Mouse (Mus musculus): ENCODE measurements at regions not wholly inside any gene's neighbourhood (a gene's known extent, or its start where the extent isn't known, plus 50 kb on each side); places are given as distances from the start of the nearest gene placed in this dataset.

- Histone ChIP-seq H3K9me3 (ENCODE audit: control insufficient read depth, insufficient read depth, low read depth, low read length) (no peaks in the 10 kb centered on the region), H3K36me3 (ENCODE audit: control insufficient read depth, insufficient read depth, low read length, poor library complexity, severe bottlenecking) (no peaks in the 10 kb centered on the region), H3K4me1 (ENCODE audit: control insufficient read depth in 2 of 2, insufficient read depth in 2 of 2, low read length in 2 of 2, poor library complexity in 1 of 2) (no peaks in the 10 kb centered on the region), H3K4me3 (ENCODE audit: insufficient read depth in 1 of 2, low read depth in 1 of 2, low read length in 2 of 2, poor library complexity in 1 of 2, severe bottlenecking in 1 of 2) (no peak overlapping the region), H3K9ac (ENCODE audit: insufficient read depth, low read depth, low read length, poor library complexity, severe bottlenecking) (no peak overlapping the region), H3K27ac (ENCODE audit: insufficient read depth, low read depth, low read length, poor library complexity, severe bottlenecking) (no peak overlapping the region)
- in situ Hi-C loops (cut with MboI; ENCODE audit: low sequenced_read_pairs in 2 of 2, unreplicated experiment in 2 of 2) = no loop called here
- no peak for DNase-seq (ENCODE audit: low read depth, low spot score)
- TF ChIP-seq HCFC1 (IDR thresholded peaks at IDR 0.05; ENCODE audit: borderline replicate concordance, insufficient read depth, low read length) (no peak), MAFK (IDR thresholded peaks at IDR 0.05; ENCODE audit: insufficient read depth, low read depth, low read length) (no peak), CHD2 (IDR thresholded peaks at IDR 0.05; ENCODE audit: low read depth, low read length) (no peak), ZC3H11A (IDR thresholded peaks at IDR 0.05; ENCODE audit: borderline replicate concordance, low read depth, low read length) (no peak), ZNF384 (IDR thresholded peaks at IDR 0.05; ENCODE audit: low read depth, low read length) (no peak)
Measured at GRCm38 (mm10) chr5:46488140-46488942, 630.9 kb upstream of the Lcorl start.

DNA sequence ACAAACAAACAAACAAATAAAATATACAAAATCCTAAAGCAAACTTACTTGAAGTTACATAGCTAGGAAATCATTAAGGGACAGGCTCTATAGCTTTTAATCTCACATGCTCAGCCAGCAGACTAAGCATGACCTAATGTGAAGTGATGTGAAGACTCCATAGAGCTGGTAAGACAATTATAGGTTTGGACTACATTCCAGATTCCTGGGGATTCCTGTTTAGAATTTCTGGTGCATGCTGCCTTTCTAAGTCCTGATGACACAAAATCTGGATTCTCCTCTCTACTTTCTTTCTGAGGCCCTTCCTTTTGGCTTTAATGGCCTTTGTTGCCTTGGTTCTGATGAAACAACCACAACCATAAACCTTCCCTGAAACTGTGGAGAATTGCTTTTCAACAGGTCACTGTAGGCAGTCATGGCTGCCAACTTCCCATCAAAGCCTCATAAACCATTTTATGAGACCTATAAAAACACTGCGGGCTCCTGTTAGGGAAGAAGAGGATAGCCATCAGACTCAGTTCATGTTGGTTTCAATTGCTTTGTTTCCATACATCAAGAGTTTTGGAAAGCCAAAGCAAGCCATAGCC is 629.4 kb upstream of the Lcorl start:
- H3K4me1 ChIP-seq (ENCODE audit: control insufficient read depth in 2 of 2, insufficient read depth in 2 of 2, low read length in 2 of 2, poor library complexity in 1 of 2) = no peaks in the 10 kb centered on the region
- no peak overlapping the region for H3K27ac ChIP-seq (ENCODE audit: insufficient read depth, low read depth, low read length, poor library complexity, severe bottlenecking)
- no peaks in the 10 kb centered on the region for H3K36me3 ChIP-seq (ENCODE audit: control insufficient read depth, insufficient read depth, low read length, poor library complexity, severe bottlenecking)
- no peaks in the 10 kb centered on the region for H3K9me3 ChIP-seq (ENCODE audit: control insufficient read depth, insufficient read depth, low read depth, low read length)
- no peak for DNase-seq (ENCODE audit: low read depth, low spot score)
- TF ChIP-seq ZNF384 (IDR thresholded peaks at IDR 0.05; ENCODE audit: low read depth, low read length) (no peak), ZC3H11A (IDR thresholded peaks at IDR 0.05; ENCODE audit: borderline replicate concordance, low read depth, low read length) (no peak), HCFC1 (IDR thresholded peaks at IDR 0.05; ENCODE audit: borderline replicate concordance, insufficient read depth, low read length) (no peak), MAFK (IDR thresholded peaks at IDR 0.05; ENCODE audit: insufficient read depth, low read depth, low read length) (no peak), CHD2 (IDR thresholded peaks at IDR 0.05; ENCODE audit: low read depth, low read length) (no peak)
- H3K9ac ChIP-seq (ENCODE audit: insufficient read depth, low read depth, low read length, poor library complexity, severe bottlenecking) = no peak overlapping the region
- no peak overlapping the region for H3K4me3 ChIP-seq (ENCODE audit: insufficient read depth in 1 of 2, low read depth in 1 of 2, low read length in 2 of 2, poor library complexity in 1 of 2, severe bottlenecking in 1 of 2)
- in situ Hi-C loops (cut with MboI; ENCODE audit: low sequenced_read_pairs in 2 of 2, unreplicated experiment in 2 of 2) = no loop called here

- Histone ChIP-seq H3K9me3 (ENCODE audit: control insufficient read depth, insufficient read depth, low read depth, low read length) (no peaks in the 10 kb centered on the region), H3K36me3 (ENCODE audit: control insufficient read depth, insufficient read depth, low read length, poor library complexity, severe bottlenecking) (no peaks in the 10 kb centered on the region), H3K9ac (ENCODE audit: insufficient read depth, low read depth, low read length, poor library complexity, severe bottlenecking) (no peak overlapping the region), H3K4me1 (ENCODE audit: control insufficient read depth in 2 of 2, insufficient read depth in 2 of 2, low read length in 2 of 2, poor library complexity in 1 of 2) (no peaks in the 10 kb centered on the region), H3K27ac (ENCODE audit: insufficient read depth, low read depth, low read length, poor library complexity, severe bottlenecking) (no peak overlapping the region), H3K4me3 (ENCODE audit: insufficient read depth in 1 of 2, low read depth in 1 of 2, low read length in 2 of 2, poor library complexity in 1 of 2, severe bottlenecking in 1 of 2) (no peak overlapping the region)
- in situ Hi-C loops (cut with MboI; ENCODE audit: low sequenced_read_pairs in 2 of 2, unreplicated experiment in 2 of 2) = no loop called here
- no peak for TF ChIP-seq ZNF384 (IDR thresholded peaks at IDR 0.05; ENCODE audit: low read depth, low read length)
- DNase-seq (ENCODE audit: low read depth, low spot score) = no peak
Measured at GRCm38 (mm10) chr5:46456356-46456755, 598.9 kb upstream of the Lcorl start.

GRCm38 (mm10) chr5:46448274-46448673 is 590.9 kb upstream of the Lcorl start:
- in situ Hi-C loops (cut with MboI; ENCODE audit: low sequenced_read_pairs in 2 of 2, unreplicated experiment in 2 of 2) = no loop called here
- Histone ChIP-seq H3K9ac (ENCODE audit: insufficient read depth, low read depth, low read length, poor library complexity, severe bottlenecking) (no peak overlapping the region), H3K4me1 (ENCODE audit: control insufficient read depth in 2 of 2, insufficient read depth in 2 of 2, low read length in 2 of 2, poor library complexity in 1 of 2) (no peaks in the 10 kb centered on the region), H3K27ac (ENCODE audit: insufficient read depth, low read depth, low read length, poor library complexity, severe bottlenecking) (no peak overlapping the region), H3K4me3 (ENCODE audit: insufficient read depth in 1 of 2, low read depth in 1 of 2, low read length in 2 of 2, poor library complexity in 1 of 2, severe bottlenecking in 1 of 2) (no peak overlapping the region), H3K9me3 (ENCODE audit: control insufficient read depth, insufficient read depth, low read depth, low read length) (no peaks in the 10 kb centered on the region), H3K36me3 (ENCODE audit: control insufficient read depth, insufficient read depth, low read length, poor library complexity, severe bottlenecking) (no peaks in the 10 kb centered on the region)
- DNase-seq (ENCODE audit: low read depth, low spot score) = no peak
- TF ChIP-seq ZC3H11A (IDR thresholded peaks at IDR 0.05; ENCODE audit: borderline replicate concordance, low read depth, low read length) (no peak), HCFC1 (IDR thresholded peaks at IDR 0.05; ENCODE audit: borderline replicate concordance, insufficient read depth, low read length) (no peak), MAFK (IDR thresholded peaks at IDR 0.05; ENCODE audit: insufficient read depth, low read depth, low read length) (no peak)

DNA sequence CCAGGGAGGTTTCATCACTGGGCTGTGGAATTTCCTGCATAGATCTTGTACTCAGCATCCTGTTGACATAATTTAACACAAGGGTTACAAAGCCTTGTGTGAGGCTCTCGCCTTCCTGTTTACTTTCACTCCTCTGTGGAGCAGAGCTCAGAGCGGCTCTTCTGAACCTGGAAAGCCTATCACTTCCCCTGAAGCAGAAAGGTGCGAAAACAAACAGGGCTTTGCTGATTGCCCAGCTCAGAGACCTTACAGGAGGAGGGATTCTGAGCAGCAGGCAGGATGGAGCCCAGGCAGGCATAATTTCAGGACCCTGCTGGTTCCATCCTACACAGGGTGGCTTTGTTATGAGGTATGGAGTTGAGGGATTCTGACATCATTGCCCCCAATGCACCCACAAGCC is 588.4 kb upstream of the Lcorl start:
- H3K9me3 ChIP-seq (ENCODE audit: control insufficient read depth, insufficient read depth, low read depth, low read length) = no peaks in the 10 kb centered on the region
- no peaks in the 10 kb centered on the region for H3K36me3 ChIP-seq (ENCODE audit: control insufficient read depth, insufficient read depth, low read length, poor library complexity, severe bottlenecking)
- no peak for DNase-seq (ENCODE audit: low read depth, low spot score)
- H3K4me3 ChIP-seq (ENCODE audit: insufficient read depth in 1 of 2, low read depth in 1 of 2, low read length in 2 of 2, poor library complexity in 1 of 2, severe bottlenecking in 1 of 2) = no peak overlapping the region
- TF ChIP-seq HCFC1 (IDR thresholded peaks at IDR 0.05; ENCODE audit: borderline replicate concordance, insufficient read depth, low read length) (no peak), CHD2 (IDR thresholded peaks at IDR 0.05; ENCODE audit: low read depth, low read length) (no peak), ZC3H11A (IDR thresholded peaks at IDR 0.05; ENCODE audit: borderline replicate concordance, low read depth, low read length) (no peak), MAFK (IDR thresholded peaks at IDR 0.05; ENCODE audit: insufficient read depth, low read depth, low read length) (no peak), ZNF384 (IDR thresholded peaks at IDR 0.05; ENCODE audit: low read depth, low read length) (no peak)
- no peak overlapping the region for H3K27ac ChIP-seq (ENCODE audit: insufficient read depth, low read depth, low read length, poor library complexity, severe bottlenecking)
- in situ Hi-C loops (cut with MboI; ENCODE audit: low sequenced_read_pairs in 2 of 2, unreplicated experiment in 2 of 2) = no loop called here
- H3K4me1 ChIP-seq (ENCODE audit: control insufficient read depth in 2 of 2, insufficient read depth in 2 of 2, low read length in 2 of 2, poor library complexity in 1 of 2) = no peaks in the 10 kb centered on the region
- no peak overlapping the region for H3K9ac ChIP-seq (ENCODE audit: insufficient read depth, low read depth, low read length, poor library complexity, severe bottlenecking)

All from ES-E14 (cell line).